Mouse (Mus musculus) leukemia stem cell, adult 10-12 weeks (primary cell): ENCODE results near the gene H2afz. TPM values are rescaled to one million over a fixed set of nuclear protein-coding genes. Genes with fewer than 3 reads are reported as not detected.

ENCODE experiments used
- polyA plus RNA-seq: library from polyadenylated mRNA; stranded (reverse); fragments of >175 nt; gene quantifications from 2 replicates; pipeline ENCODE4 v1.2.3, GENCODE M21; 2012; ENCODE audit warnings: low replicate concordance

The H2afz gene
- 1,038 and 2,949 TPM in 2 replicates for polyA plus RNA-seq

GRCm38 (mm10) chr3:137864124-137864987, at the start of gene H2afz:
Gene H2afz, plus strand, starts transcription at chr3:137864487.

GRCm38 (mm10) chr3:137867437-137868093, 3.3 kb downstream of the H2afz start, which contains the start of gene Dnajb14:
Gene Dnajb14, plus strand, starts transcription at chr3:137867675.

Other genes starting within 250 kb of the H2afz start
- not detected in 2 replicates for gene Ddit4l, start 242.9 kb upstream of the H2afz start, polyA plus RNA-seq
- gene Gm21962, start 193.0 kb upstream of the H2afz start, polyA plus RNA-seq = not detected in 2 replicates
- gene Dnajb14, start 3.2 kb downstream of the H2afz start, polyA plus RNA-seq = 1.5 TPM in 2 replicates
- 6.6 and 19.7 TPM in 2 replicates for gene Lamtor3, start 54.0 kb downstream of the H2afz start, polyA plus RNA-seq
- gene Dapp1, start 117.1 kb downstream of the H2afz start, polyA plus RNA-seq = 1.9 and 9.0 TPM in 2 replicates
- 0.05 TPM in 1 of 2 replicates, not detected in the other for gene 1110002E22Rik, start 200.6 kb downstream of the H2afz start, polyA plus RNA-seq
- not detected in 2 replicates for gene Gm5105, start 202.9 kb downstream of the H2afz start, polyA plus RNA-seq